Mouse (Mus musculus) heart, embryonic 10.5 days (tissue): Measurements from ENCODE around the gene Srrm2. TPM values are rescaled to one million over a fixed set of nuclear protein-coding genes. Genes with fewer than 3 reads are reported as not detected.

Experiments
- DNase-seq: peaks from one replicate; pipeline ENCODE4 v3.0.0-alpha.2; 2017; ENCODE audit warnings: low spot score
- H3K27ac ChIP-seq: fragments of 300-500 bp; sonication (generic); 2 replicates; pipeline ENCODE4 v1.5.1; 2016; ENCODE audit warnings: mild to moderate bottlenecking
- H3K27me3 ChIP-seq: fragments of 300-500 bp; sonication (generic); 2 replicates; pipeline ENCODE4 v1.6.1; 2016; ENCODE audit warnings: mild to moderate bottlenecking; ENCODE audit not compliant: poor library complexity, insufficient read depth, severe bottlenecking
- H3K36me3 ChIP-seq: fragments of 300-500 bp; sonication (generic); 2 replicates; pipeline ENCODE4 v1.6.1; 2016; ENCODE audit warnings: mild to moderate bottlenecking, moderate library complexity
- H3K4me1 ChIP-seq: fragments of 300-500 bp; sonication (generic); 2 replicates; pipeline ENCODE4 v1.6.1; 2016; ENCODE audit warnings: mild to moderate bottlenecking
- H3K4me3 ChIP-seq: fragments of 300-500 bp; sonication (generic); 2 replicates; pipeline ENCODE4 v1.5.1; 2016; ENCODE audit warnings: mild to moderate bottlenecking, moderate library complexity
- H3K9me3 ChIP-seq: fragments of 300-500 bp; sonication (generic); 2 replicates; pipeline ENCODE4 v1.6.1; 2016; ENCODE audit warnings: mild to moderate bottlenecking, moderate library complexity
- WGBS: fragments of 180-500 bp; shearing (Covaris S2); methylation state at CpG from one replicate; pipeline ENCODE4 v1.1.7; 2016; 5-methylcytosine and 5-hydroxymethylcytosine counted together
- polyA plus RNA-seq: library from polyadenylated mRNA; unstranded; fragments of >200 nt; fragmentation: Nextera tagmentation; extraction: Ambion mirVana; gene quantifications from 2 replicates; pipeline ENCODE4 v1.2.1, GENCODE M21; 2016

The Srrm2 gene
- 342 and 505 TPM in 2 replicates for polyA plus RNA-seq

GRCm38 (mm10) chr17:23790269-23791078 lies at the start of gene Srrm2:
TSS of gene Srrm2 (plus strand) at chr17:23790532.
- H3K36me3 ChIP-seq: no peaks in the 10 kb centered on the region
- peaks cover 27% of the 10 kb centered on the region for H3K4me1 ChIP-seq
- no peaks in the 10 kb centered on the region for H3K27me3 ChIP-seq
- WGBS: 2% methylated on average over 29 of the region's 29 CpGs
- peak within 1 kb of the TSS; percentile 95 for H3K27ac ChIP-seq
- H3K9me3 ChIP-seq: no peaks in the 10 kb centered on the region
- H3K4me3 ChIP-seq: peak within 1 kb of the TSS; percentile 64
- no peak for DNase-seq

DNA sequence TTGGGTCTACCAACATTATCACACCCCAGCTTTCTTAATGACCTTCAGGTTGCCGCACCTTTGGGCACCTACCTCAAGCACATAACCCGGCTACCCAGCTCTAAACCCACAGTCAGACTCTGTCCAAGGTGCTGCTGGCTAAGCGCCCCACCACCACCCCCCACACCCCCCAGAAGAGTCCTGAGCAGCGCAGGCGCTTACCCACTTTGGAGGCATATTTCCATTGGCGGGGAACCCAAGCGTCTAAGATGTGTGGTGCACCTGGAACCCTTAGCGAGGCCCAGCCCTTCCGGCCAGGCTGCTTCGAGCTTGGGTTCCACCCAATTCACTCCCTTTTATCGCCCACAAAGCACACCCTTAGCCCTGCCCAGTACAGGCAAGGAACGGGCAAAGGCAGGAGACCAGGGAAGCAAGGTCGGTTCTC lies 49.7 kb upstream of the Srrm2 start, which contains the start of gene Paqr4:
Paqr4 (minus strand) TSS at position 270 of the 424 bp plus-strand sequence.
- DNase-seq: no peak
- Histone ChIP-seq H3K27me3 (peaks cover 87% of the 10 kb centered on the region), H3K27ac (peak within 1 kb of the TSS; percentile 72), H3K4me3 (peak within 1 kb of the TSS; percentile 68), H3K36me3 (peaks cover 18% of the 10 kb centered on the region), H3K9me3 (no peaks in the 10 kb centered on the region), H3K4me1 (peaks cover 54% of the 10 kb centered on the region)
- WGBS: 4% methylated on average over 13 of the region's 13 CpGs

- WGBS: 47% methylated on average over 38 of the region's 38 CpGs
Measured at GRCm38 (mm10) chr17:23741359-23742209, 48.7 kb upstream of the Srrm2 start.

GRCm38 (mm10) chr17:23742210-23742793 lies 48.0 kb upstream of the Srrm2 start:
- no peaks in the 10 kb centered on the region for H3K9me3 ChIP-seq
- H3K36me3 ChIP-seq: peaks cover 7% of the 10 kb centered on the region
- H3K27me3 ChIP-seq: peaks cover 93% of the 10 kb centered on the region
- no peak overlapping the region for H3K27ac ChIP-seq
- H3K4me3 ChIP-seq: peak overlapping the region; percentile 41
- DNase-seq: peak; percentile 70
- WGBS: 7% methylated on average over 44 of the region's 44 CpGs
- H3K4me1 ChIP-seq: peaks cover 63% of the 10 kb centered on the region

More at GRCm38 (mm10) chr17:23741359-23742209, 48.7 kb upstream of the Srrm2 start:
- DNase-seq: no peak
- H3K9me3 ChIP-seq: no peaks in the 10 kb centered on the region
- H3K36me3 ChIP-seq: peaks cover 14% of the 10 kb centered on the region
- peak overlapping the region; percentile 41; the same call in 1 of the 2 replicates for H3K4me3 ChIP-seq
- H3K27me3 ChIP-seq: peaks cover 93% of the 10 kb centered on the region
- peaks cover 63% of the 10 kb centered on the region for H3K4me1 ChIP-seq
- H3K27ac ChIP-seq: no peak overlapping the region

- WGBS: 59% methylated on average over 12 of the region's 12 CpGs
- peak; percentile 70 for DNase-seq
- H3K4me3 ChIP-seq: peak overlapping the region; percentile 41; the same call in 1 of the 2 replicates
- H3K27ac ChIP-seq: no peak overlapping the region
- peaks cover under 1% of the 10 kb centered on the region; the same call in 1 of the 2 replicates for H3K36me3 ChIP-seq
- peaks cover 57% of the 10 kb centered on the region for H3K4me1 ChIP-seq
- H3K27me3 ChIP-seq: peaks cover 93% of the 10 kb centered on the region
- no peaks in the 10 kb centered on the region for H3K9me3 ChIP-seq
Measured at GRCm38 (mm10) chr17:23742941-23743340, 47.4 kb upstream of the Srrm2 start.

GRCm38 (mm10) chr17:23744076-23744475 lies 46.3 kb upstream of the Srrm2 start:
- Histone ChIP-seq H3K27me3 (peaks cover 86% of the 10 kb centered on the region), H3K36me3 (no peaks in the 10 kb centered on the region), H3K4me3 (0 out of 2 replicates have a peak overlapping the region, but pooled peaks have one; percentile 47), H3K4me1 (peaks cover 50% of the 10 kb centered on the region), H3K27ac (no peak overlapping the region), H3K9me3 (no peaks in the 10 kb centered on the region)
- DNase-seq: no peak
- WGBS: 16% methylated on average over 8 of the region's 8 CpGs

DNA sequence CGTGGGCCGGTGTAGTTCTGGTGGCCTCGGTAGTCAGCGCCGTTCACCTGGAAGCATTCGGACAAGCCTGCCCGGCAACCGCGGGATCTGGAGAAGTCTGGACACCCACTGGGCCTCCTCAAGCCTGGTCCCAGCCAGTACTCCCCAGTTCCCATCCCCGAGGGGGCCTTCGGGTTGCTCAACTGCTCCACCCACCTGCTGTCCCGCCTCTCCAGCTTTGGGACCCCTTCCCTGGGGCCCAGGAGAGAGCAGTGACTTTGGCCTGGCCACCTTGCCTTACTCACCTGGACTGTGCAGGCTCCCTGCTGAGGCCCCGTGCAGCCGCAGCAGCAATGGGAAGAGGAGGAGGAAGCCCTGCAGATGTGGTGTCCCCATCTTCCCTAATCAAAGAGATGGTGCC lies 45.7 kb upstream of the Srrm2 start:
- peak overlapping the region; percentile 47 for H3K4me3 ChIP-seq
- WGBS: 3% methylated on average over 14 of the region's 14 CpGs
- no peak overlapping the region for H3K27ac ChIP-seq
- no peaks in the 10 kb centered on the region for H3K36me3 ChIP-seq
- peak; percentile 75 for DNase-seq
- peaks cover 44% of the 10 kb centered on the region for H3K4me1 ChIP-seq
- H3K27me3 ChIP-seq: peaks cover 81% of the 10 kb centered on the region
- no peaks in the 10 kb centered on the region for H3K9me3 ChIP-seq

- H3K36me3 ChIP-seq: no peaks in the 10 kb centered on the region
- H3K27ac ChIP-seq: no peak within 1 kb of the TSS
- H3K4me3 ChIP-seq: peak within 1 kb of the TSS; percentile 47
- H3K9me3 ChIP-seq: no peaks in the 10 kb centered on the region
- DNase-seq: no peak
- peaks cover 36% of the 10 kb centered on the region for H3K4me1 ChIP-seq
- H3K27me3 ChIP-seq: peaks cover 78% of the 10 kb centered on the region
- WGBS: under 1% methylated on average over 44 of the region's 45 CpGs
Measured at GRCm38 (mm10) chr17:23745301-23746251, 44.8 kb upstream of the Srrm2 start, which contains the start of gene Kremen2. TSS of gene Kremen2 (minus strand) at chr17:23745833.

DNA sequence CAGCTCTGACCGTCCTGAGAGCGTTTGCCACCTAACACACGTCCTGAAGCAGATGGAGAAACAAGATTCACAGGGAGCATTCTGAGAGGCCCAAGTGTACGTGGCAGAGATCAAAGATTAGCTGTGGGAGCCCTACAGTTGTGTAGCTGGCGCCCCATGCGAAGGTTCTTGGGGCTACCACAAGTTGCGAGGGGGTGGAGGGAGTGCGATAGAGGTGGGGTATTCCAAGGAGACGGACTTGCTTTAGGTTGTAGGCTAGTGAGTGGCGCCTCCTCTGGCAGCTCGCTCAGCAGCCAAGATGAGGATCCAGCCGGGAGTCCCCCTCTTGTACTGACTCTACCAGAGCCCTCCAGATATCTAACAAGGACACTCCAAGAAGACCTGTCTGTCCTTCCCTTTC lies 44.0 kb upstream of the Srrm2 start:
- WGBS: 2% methylated on average over 12 of the region's 12 CpGs
- H3K27me3 ChIP-seq: peaks cover 71% of the 10 kb centered on the region
- H3K36me3 ChIP-seq: peaks cover 2% of the 10 kb centered on the region
- H3K9me3 ChIP-seq: no peaks in the 10 kb centered on the region
- H3K4me3 ChIP-seq: peak overlapping the region; percentile 47
- H3K4me1 ChIP-seq: peaks cover 32% of the 10 kb centered on the region
- DNase-seq: peak; percentile 72
- no peak overlapping the region for H3K27ac ChIP-seq

- peak; percentile 70 for DNase-seq
- WGBS: 77% methylated on average over 3 of the region's 3 CpGs
Measured at GRCm38 (mm10) chr17:23746767-23747166, 43.6 kb upstream of the Srrm2 start.

GRCm38 (mm10) chr17:23747471-23747870 lies 42.9 kb upstream of the Srrm2 start:
- Histone ChIP-seq H3K27me3 (peaks cover 59% of the 10 kb centered on the region), H3K9me3 (no peaks in the 10 kb centered on the region), H3K36me3 (peaks cover 14% of the 10 kb centered on the region), H3K4me3 (no peak overlapping the region), H3K27ac (no peak overlapping the region), H3K4me1 (peaks cover 26% of the 10 kb centered on the region)
- 74% methylated on average over 3 of the region's 3 CpGs for WGBS
- no peak for DNase-seq

More at GRCm38 (mm10) chr17:23746767-23747166, 43.6 kb upstream of the Srrm2 start:
- no peaks in the 10 kb centered on the region for H3K9me3 ChIP-seq
- H3K4me3 ChIP-seq: no peak overlapping the region
- peaks cover 32% of the 10 kb centered on the region for H3K4me1 ChIP-seq
- peaks cover 66% of the 10 kb centered on the region for H3K27me3 ChIP-seq
- peaks cover 7% of the 10 kb centered on the region for H3K36me3 ChIP-seq
- H3K27ac ChIP-seq: no peak overlapping the region
